Mouse (Mus musculus) heart, postnatal 0 days (tissue): ENCODE data around the gene Fam166b. TPM values are rescaled to one million over a fixed set of nuclear protein-coding genes. Genes with fewer than 3 reads are reported as not detected.

Experiments
- ATAC-seq: fragments of 200-750 bp; cut with Nextera tagmentation; 2 replicates; pipeline ENCODE4 v1.8.0; 2017; ENCODE audit warnings: low read depth, moderate number of reproducible peaks, moderate library complexity; ENCODE audit not compliant: insufficient read depth
- DNase-seq: peaks from one replicate; pipeline ENCODE4 v3.0.0-alpha.2; 2016; ENCODE audit warnings: low spot score
- H3K27ac ChIP-seq: fragments of 300-500 bp; sonication (generic); 2 replicates; pipeline ENCODE4 v1.5.1; 2014; ENCODE audit warnings: low read depth, mild to moderate bottlenecking
- H3K27me3 ChIP-seq: fragments of 300-500 bp; sonication (generic); 2 replicates; pipeline ENCODE4 v1.6.1; 2014; ENCODE audit warnings: low read length, mixed read lengths; ENCODE audit not compliant: control insufficient read depth, insufficient read depth
- H3K36me3 ChIP-seq: fragments of 300-500 bp; sonication (generic); replicated peaks from 2 replicates; pipeline ENCODE4 v1.6.1; 2014; ENCODE audit warnings: low read length, mixed read lengths; ENCODE audit not compliant: control insufficient read depth, insufficient read depth
- H3K4me1 ChIP-seq: fragments of 300-500 bp; sonication (generic); 2 replicates; pipeline ENCODE4 v1.6.1; 2014; ENCODE audit warnings: antibody characterized with exemption; ENCODE audit not compliant: control insufficient read depth, insufficient read depth
- H3K4me2 ChIP-seq: fragments of 300-500 bp; sonication (generic); 2 replicates; pipeline ENCODE4 v1.6.1; 2014; ENCODE audit warnings: low read depth, mild to moderate bottlenecking, low read length, moderate library complexity
- H3K4me3 ChIP-seq: fragments of 300-500 bp; sonication (generic); 2 replicates; pipeline ENCODE4 v1.5.1; 2014; ENCODE audit warnings: low read depth, low read length
- H3K9ac ChIP-seq: fragments of 300-500 bp; sonication (generic); replicated peaks from 2 replicates; pipeline ENCODE4 v1.6.1; 2014; ENCODE audit warnings: low read depth, low read length, mixed read lengths
- H3K9me3 ChIP-seq: fragments of 300-500 bp; sonication (generic); replicated peaks from 2 replicates; pipeline ENCODE4 v1.6.1; 2016; ENCODE audit warnings: low read length; ENCODE audit not compliant: control insufficient read depth
- CTCF ChIP-seq: IDR thresholded peaks from 2 replicates; pipeline ENCODE4 v1.5.1; 2016; ENCODE audit warnings: antibody characterized with exemption, control low read depth, low read depth
- EP300 ChIP-seq: IDR thresholded peaks from 2 replicates; pipeline ENCODE4 v1.6.1; 2016; ENCODE audit warnings: antibody characterized with exemption, low read depth
- WGBS: fragments of 180-500 bp; shearing (Covaris S2); extraction: QIAGEN DNeasy Blood & Tissue Kit; methylation state at CpG from one replicate; pipeline ENCODE4 v1.1.7; 2014; 5-methylcytosine and 5-hydroxymethylcytosine counted together
- polyA plus RNA-seq: library from polyadenylated mRNA; unstranded; fragments of >200 nt; fragmentation: Nextera tagmentation; extraction: Ambion mirVana; gene quantifications from 2 replicates; pipeline ENCODE4 v1.2.1, GENCODE M21; 2015
- total RNA-seq: library from RNA; depleted of rRNA; stranded (reverse); fragments of >200 nt; gene quantifications from 2 replicates; pipeline ENCODE4 v1.2.3, GENCODE M21; 2014; ENCODE audit warnings: low replicate concordance

Gene Fam166b
- total and polyA plus RNA-seq, 2 experiments from 2014 or later = 0.14 TPM; not detected in 1

DNA sequence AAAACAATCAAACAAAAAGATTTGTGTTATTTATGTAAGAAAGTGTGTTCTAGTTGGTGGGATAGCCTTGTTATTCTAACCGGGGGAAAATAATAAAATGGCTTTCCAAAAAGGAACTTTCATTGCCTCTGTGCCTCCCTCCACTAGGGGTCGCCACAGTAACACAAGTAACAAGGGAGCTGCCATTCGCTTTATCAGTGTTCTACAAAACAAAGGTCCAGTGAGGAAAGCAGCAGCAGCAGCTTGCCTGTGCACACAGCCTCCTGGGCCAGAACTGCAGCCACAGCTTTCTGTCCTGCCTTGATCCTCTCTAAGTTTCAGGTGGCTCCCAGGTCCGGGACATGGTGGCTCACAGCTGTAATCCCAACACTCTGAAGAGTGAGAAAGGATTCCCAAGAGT lies 2.8 kb upstream of the Fam166b start:
- no peaks in the 10 kb centered on the region for H3K4me1 ChIP-seq
- H3K9ac ChIP-seq = no peak overlapping the region
- peak overlapping the region; percentile 62 for H3K27ac ChIP-seq
- no peaks in the 10 kb centered on the region for H3K27me3 ChIP-seq
- WGBS = 4% methylated on average over 4 of the region's 4 CpGs
- H3K36me3 ChIP-seq = peaks cover 5% of the 10 kb centered on the region; the same call in 1 of the 2 replicates
- DNase-seq (peak; percentile 94), ATAC-seq (peak; percentile 78)
- no peaks in the 10 kb centered on the region for H3K9me3 ChIP-seq
- H3K4me3 ChIP-seq = no peak overlapping the region
- TF ChIP-seq EP300 (no peak), CTCF (peak; percentile 97)
- no peak overlapping the region for H3K4me2 ChIP-seq

GRCm38 (mm10) chr4:43428180-43428861 lies 613 bp downstream of the Fam166b start:
- Histone ChIP-seq H3K9me3 (no peaks in the 10 kb centered on the region), H3K4me2 (peak overlapping the region; percentile 40; the same call in 1 of the 2 replicates), H3K9ac (peak overlapping the region; percentile 25; the same call in 1 of the 2 replicates), H3K4me3 (no peak overlapping the region), H3K27me3 (no peaks in the 10 kb centered on the region), H3K36me3 (peaks cover 38% of the 10 kb centered on the region), H3K4me1 (no peaks in the 10 kb centered on the region), H3K27ac (0 out of 2 replicates have a peak overlapping the region, but pooled peaks have one; percentile 33)
- DNase-seq = no peak
- no peak for ATAC-seq
- TF ChIP-seq EP300 = no peak
- no peak for TF ChIP-seq CTCF
- 38% methylated on average over 16 of the region's 16 CpGs for WGBS

DNA sequence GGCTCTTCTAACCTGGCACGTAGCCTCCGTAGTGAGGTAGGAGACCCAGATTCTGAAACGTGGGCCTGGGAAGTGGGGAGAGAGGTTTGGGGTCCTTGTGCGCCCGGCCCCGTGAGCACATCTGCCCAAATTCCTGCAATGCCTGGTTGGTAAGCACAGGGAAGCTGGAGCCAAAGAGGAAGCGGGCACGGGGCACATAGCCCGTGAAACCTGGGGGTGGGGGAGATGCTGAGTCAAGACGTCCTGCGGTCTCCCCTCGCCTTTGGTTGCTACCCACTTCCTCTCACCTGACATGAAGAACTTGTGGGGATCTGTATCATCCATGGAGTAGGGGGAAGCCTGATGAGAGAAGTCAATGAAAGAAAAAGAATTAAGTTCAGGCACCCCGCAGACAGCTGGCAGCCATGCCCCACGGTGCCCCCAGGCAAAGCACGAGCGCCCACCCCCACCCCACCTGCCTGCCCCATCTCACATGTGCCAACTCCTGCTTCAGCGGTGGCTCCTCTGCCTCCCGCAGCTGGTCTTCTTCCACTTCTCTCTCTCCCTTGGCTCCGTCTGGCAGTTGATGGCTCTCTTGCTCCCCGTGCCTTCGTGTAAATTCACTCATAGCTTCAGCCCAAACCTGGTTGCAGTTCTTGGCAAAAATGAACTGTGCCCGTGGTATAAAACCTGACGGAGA lies 1.3 kb downstream of the Fam166b start:
- TF ChIP-seq CTCF (no peak), EP300 (no peak)
- Histone ChIP-seq H3K27ac (no peak overlapping the region), H3K4me1 (no peaks in the 10 kb centered on the region), H3K9me3 (no peaks in the 10 kb centered on the region), H3K36me3 (peaks cover 45% of the 10 kb centered on the region), H3K27me3 (no peaks in the 10 kb centered on the region), H3K4me3 (no peak overlapping the region), H3K4me2 (no peak overlapping the region; the same call in 1 of the 2 replicates), H3K9ac (no peak overlapping the region)
- ATAC-seq = no peak
- DNase-seq = no peak
- WGBS = 46% methylated on average over 22 of the region's 23 CpGs

GRCm38 (mm10) chr4:43426487-43426886 lies 2.4 kb downstream of the Fam166b start:
- TF ChIP-seq EP300 (no peak), CTCF (no peak)
- DNase-seq = no peak
- Histone ChIP-seq H3K4me1 (no peaks in the 10 kb centered on the region), H3K4me3 (no peak overlapping the region), H3K27ac (no peak overlapping the region), H3K27me3 (no peaks in the 10 kb centered on the region), H3K9ac (no peak overlapping the region), H3K36me3 (peaks cover 57% of the 10 kb centered on the region), H3K4me2 (no peak overlapping the region), H3K9me3 (no peaks in the 10 kb centered on the region)
- 71% methylated on average over 10 of the region's 10 CpGs for WGBS
- ATAC-seq = no peak

- Histone ChIP-seq H3K36me3 (peaks cover 58% of the 10 kb centered on the region), H3K27ac (no peak overlapping the region), H3K27me3 (no peaks in the 10 kb centered on the region), H3K4me2 (no peak overlapping the region), H3K9me3 (no peaks in the 10 kb centered on the region), H3K9ac (no peak overlapping the region), H3K4me3 (no peak overlapping the region), H3K4me1 (no peaks in the 10 kb centered on the region)
- ATAC-seq (no peak), DNase-seq (no peak)
- TF ChIP-seq CTCF (no peak), EP300 (no peak)
- 63% methylated on average over 31 of the region's 31 CpGs for WGBS
Observed at GRCm38 (mm10) chr4:43425648-43426380, 3.1 kb downstream of the Fam166b start.
